Mouse (Mus musculus) heart, embryonic 16.5 days (tissue): ENCODE measurements at regions not wholly inside any gene's neighbourhood (a gene's known extent, or its start where the extent isn't known, plus 50 kb on each side); places are given as distances from the start of the nearest gene placed in this dataset.

Source experiments
- ATAC-seq: fragments of 200-750 bp; cut with Nextera tagmentation; replicated peaks from 2 replicates; pipeline ENCODE4 v1.8.0; 2017; ENCODE audit warnings: moderate number of reproducible peaks; ENCODE audit not compliant: insufficient read depth, low FRiP score; ENCODE audit errors: extremely low read depth
- H3K27ac ChIP-seq: fragments of 300-500 bp; sonication (generic); 2 replicates; pipeline ENCODE4 v1.5.1; 2014; ENCODE audit warnings: mild to moderate bottlenecking, low read length, control low read depth, moderate library complexity
- H3K27me3 ChIP-seq: fragments of 300-500 bp; sonication (generic); 2 replicates; pipeline ENCODE4 v1.6.1; 2014; ENCODE audit warnings: low read length, mixed read lengths; ENCODE audit not compliant: control insufficient read depth, insufficient read depth
- H3K36me3 ChIP-seq: fragments of 300-500 bp; sonication (generic); 2 replicates; pipeline ENCODE4 v1.6.1; 2014; ENCODE audit not compliant: control insufficient read depth, insufficient read depth
- H3K4me1 ChIP-seq: fragments of 300-500 bp; sonication (generic); 2 replicates; pipeline ENCODE4 v1.6.1; 2014; ENCODE audit warnings: low read length, mixed read lengths; ENCODE audit not compliant: control insufficient read depth, insufficient read depth
- H3K4me2 ChIP-seq: fragments of 300-500 bp; sonication (generic); 2 replicates; pipeline ENCODE4 v1.6.1; 2014; ENCODE audit warnings: low read depth, mild to moderate bottlenecking, control low read depth, low read length
- H3K4me3 ChIP-seq: fragments of 300-500 bp; sonication (generic); 2 replicates; pipeline ENCODE4 v1.5.1; 2014; ENCODE audit warnings: mild to moderate bottlenecking, control low read depth, low read length
- H3K9ac ChIP-seq: fragments of 300-500 bp; sonication (generic); 2 replicates; pipeline ENCODE4 v1.6.1; 2014; ENCODE audit warnings: low read length, control low read depth
- H3K9me3 ChIP-seq: fragments of 300-500 bp; sonication (generic); replicated peaks from 2 replicates; pipeline ENCODE4 v1.6.1; 2016; ENCODE audit warnings: low read length; ENCODE audit not compliant: control insufficient read depth
- WGBS: fragments of 180-500 bp; shearing (Covaris S2); extraction: QIAGEN DNeasy Blood & Tissue Kit; methylation state at CpG from one replicate; pipeline ENCODE4 v1.1.7; 2014; 5-methylcytosine and 5-hydroxymethylcytosine counted together

DNA sequence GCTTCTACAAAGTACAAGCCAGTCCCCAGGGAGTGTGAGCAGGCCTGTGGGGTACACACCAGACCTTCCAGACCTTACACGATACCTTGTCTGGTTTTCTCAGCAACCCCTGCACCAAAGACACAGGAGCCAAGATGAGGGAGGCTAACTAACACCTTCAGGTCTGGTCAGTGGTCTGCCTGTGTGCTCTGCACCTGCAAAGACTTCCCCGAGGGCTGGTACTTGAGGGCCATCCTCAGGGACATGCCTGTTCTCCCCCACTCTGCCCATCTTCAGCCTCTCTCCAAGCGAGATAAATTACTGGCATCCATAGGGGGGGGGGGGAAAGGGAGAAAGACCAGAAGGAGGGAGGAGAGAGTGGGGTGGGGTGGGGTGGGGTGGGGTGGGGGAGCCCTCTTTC is 145.8 kb upstream of the Syt13 start:
- Histone ChIP-seq H3K4me1 (no peaks in the 10 kb centered on the region), H3K9me3 (no peaks in the 10 kb centered on the region; the same call in 1 of the 2 replicates), H3K27me3 (0 out of 2 replicates have a peak, but pooled peaks cover 5% of the 10 kb centered on the region), H3K9ac (no peak overlapping the region), H3K27ac (no peak overlapping the region), H3K4me3 (no peak overlapping the region), H3K4me2 (no peak overlapping the region), H3K36me3 (no peaks in the 10 kb centered on the region)
- 62% methylated on average over 3 of the region's 3 CpGs for WGBS
- no peak for ATAC-seq

DNA sequence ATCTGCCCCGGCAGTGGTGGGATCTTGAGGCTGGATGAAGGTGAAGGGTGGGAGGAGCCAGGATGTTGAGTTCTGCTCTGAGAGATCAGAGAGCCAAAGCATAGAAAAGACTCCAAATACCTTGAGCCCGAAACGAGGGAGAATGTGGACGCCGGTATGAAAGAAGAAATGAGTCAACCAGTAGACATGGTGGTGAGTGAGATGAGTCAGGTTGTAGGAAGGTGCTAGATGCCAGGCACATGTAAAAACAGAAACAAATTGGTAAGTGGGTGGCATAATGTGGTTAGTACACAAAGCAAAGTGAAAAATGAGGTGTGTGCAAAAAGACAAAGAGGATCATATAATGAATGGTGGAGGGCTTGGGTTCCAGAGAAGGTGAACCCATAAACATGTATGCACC is 144.8 kb upstream of the Syt13 start:
- 0 out of 2 replicates have a peak, but pooled peaks cover 5% of the 10 kb centered on the region for H3K27me3 ChIP-seq
- ATAC-seq = no peak
- no peak overlapping the region for H3K4me3 ChIP-seq
- no peaks in the 10 kb centered on the region for H3K36me3 ChIP-seq
- no peak overlapping the region for H3K9ac ChIP-seq
- 77% methylated on average over 5 of the region's 5 CpGs for WGBS
- H3K4me1 ChIP-seq = no peaks in the 10 kb centered on the region
- no peak overlapping the region for H3K4me2 ChIP-seq
- H3K9me3 ChIP-seq = no peaks in the 10 kb centered on the region; the same call in 1 of the 2 replicates
- no peak overlapping the region for H3K27ac ChIP-seq

DNA sequence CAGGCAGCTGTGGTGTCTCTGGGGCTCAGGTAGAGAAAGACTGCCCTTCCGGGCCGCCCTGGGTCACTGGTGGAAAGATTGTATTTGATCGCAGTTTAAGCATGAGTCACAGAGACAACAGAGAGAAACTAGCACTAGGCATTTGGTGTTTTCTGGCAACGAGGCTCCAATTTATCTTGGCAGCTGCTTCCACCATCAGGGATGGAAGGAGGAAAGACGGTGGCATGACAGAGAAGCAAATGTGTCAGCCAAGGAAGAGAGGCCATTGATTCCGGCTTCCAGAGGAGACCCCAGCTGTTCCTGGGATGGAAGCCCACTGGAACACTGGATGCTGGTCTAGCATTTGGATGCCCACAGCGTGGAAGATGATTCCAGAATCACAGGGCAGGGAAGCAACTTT is 142.3 kb upstream of the Syt13 start:
- no peak overlapping the region for H3K4me2 ChIP-seq
- H3K4me1 ChIP-seq = no peaks in the 10 kb centered on the region
- 58% methylated on average over 7 of the region's 7 CpGs for WGBS

DNA sequence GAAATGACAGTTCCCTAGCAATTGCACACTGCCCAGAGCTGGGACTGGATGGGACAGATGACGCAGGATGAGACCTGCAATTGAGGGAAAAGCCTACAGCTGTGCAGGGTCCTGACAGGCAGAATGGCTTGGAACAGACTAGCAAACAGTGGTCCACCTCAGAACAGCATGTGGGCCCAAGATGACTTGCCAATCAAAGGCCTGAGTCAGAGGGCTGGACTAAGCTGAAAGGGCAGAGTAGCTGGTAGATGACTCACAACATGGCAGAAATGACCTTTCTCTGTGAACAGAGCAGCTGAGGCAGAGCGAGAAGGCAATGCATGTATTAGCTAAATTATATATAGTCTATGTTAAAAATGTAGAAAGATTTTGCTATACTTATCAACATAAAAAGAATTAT is 138.4 kb upstream of the Syt13 start:
- no peaks in the 10 kb centered on the region for H3K27me3 ChIP-seq
- no peak overlapping the region for H3K4me3 ChIP-seq
- ATAC-seq = no peak
- no peaks in the 10 kb centered on the region for H3K4me1 ChIP-seq
- no peak overlapping the region for H3K4me2 ChIP-seq
- no peaks in the 10 kb centered on the region for H3K9me3 ChIP-seq
- 86% methylated on average over 2 of the region's 2 CpGs for WGBS
- H3K27ac ChIP-seq = no peak overlapping the region
- no peak overlapping the region for H3K9ac ChIP-seq
- no peaks in the 10 kb centered on the region for H3K36me3 ChIP-seq

More for the DNA sequence above, 142.3 kb upstream of the Syt13 start:
- H3K36me3 ChIP-seq = no peaks in the 10 kb centered on the region
- H3K9me3 ChIP-seq = no peaks in the 10 kb centered on the region; the same call in 1 of the 2 replicates
- H3K9ac ChIP-seq = no peak overlapping the region
- H3K27me3 ChIP-seq = 0 out of 2 replicates have a peak, but pooled peaks cover 2% of the 10 kb centered on the region
- no peak for ATAC-seq
- no peak overlapping the region for H3K4me3 ChIP-seq
- H3K27ac ChIP-seq = no peak overlapping the region

DNA sequence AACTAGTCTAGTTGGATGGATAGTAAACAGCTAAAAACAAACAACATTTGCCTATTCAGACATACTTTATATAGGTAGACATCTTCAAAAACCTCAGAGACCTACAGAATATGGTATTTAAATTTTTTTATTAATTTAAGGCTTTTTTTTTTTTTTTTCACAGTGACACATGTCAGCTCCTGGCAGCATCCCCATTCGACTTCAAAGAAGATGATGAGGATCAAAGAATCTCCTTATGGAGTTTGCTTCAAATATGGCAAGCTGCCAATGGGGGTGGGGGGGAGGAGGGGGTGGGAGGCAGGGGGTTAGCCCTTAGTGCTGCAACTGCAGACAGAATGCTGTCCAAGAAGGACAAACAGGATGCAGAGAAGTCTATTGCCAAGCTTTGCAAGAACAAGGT is 135.8 kb upstream of the Syt13 start:
- Histone ChIP-seq H3K4me2 (no peak overlapping the region), H3K9ac (no peak overlapping the region), H3K36me3 (no peaks in the 10 kb centered on the region), H3K9me3 (no peaks in the 10 kb centered on the region), H3K27me3 (no peaks in the 10 kb centered on the region), H3K4me1 (no peaks in the 10 kb centered on the region), H3K27ac (no peak overlapping the region), H3K4me3 (no peak overlapping the region)
- 29% methylated on average over 1 of the region's 1 CpGs for whole genome bisulfite sequencing
- no peak for ATAC-seq

DNA sequence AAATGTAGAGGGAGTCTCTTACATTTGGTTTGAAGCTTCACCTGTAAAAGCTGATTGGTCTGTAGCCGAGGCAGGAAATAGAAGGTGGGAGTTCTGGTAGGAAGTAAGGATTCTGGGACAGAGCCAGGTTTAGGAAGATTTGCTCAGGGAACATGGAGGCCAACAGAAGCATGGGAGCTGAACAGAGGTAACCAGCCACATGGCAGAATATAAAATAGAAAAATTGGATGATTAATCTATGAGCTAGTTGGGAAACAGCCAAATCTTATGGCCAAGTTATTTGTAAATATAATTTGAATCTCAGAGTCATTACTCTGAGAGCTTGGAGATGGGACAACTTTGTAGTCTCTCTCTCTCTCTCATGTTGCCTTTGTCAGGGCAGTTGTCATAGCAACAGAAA is 134.9 kb upstream of the Syt13 start:
- H3K27me3 ChIP-seq = no peaks in the 10 kb centered on the region
- no peaks in the 10 kb centered on the region for H3K9me3 ChIP-seq
- ATAC-seq = no peak
- no peak overlapping the region for H3K4me3 ChIP-seq
- no peaks in the 10 kb centered on the region for H3K36me3 ChIP-seq
- 79% methylated on average over 1 of the region's 1 CpGs for WGBS
- H3K4me2 ChIP-seq = no peak overlapping the region
- H3K27ac ChIP-seq = no peak overlapping the region
- no peak overlapping the region for H3K9ac ChIP-seq
- H3K4me1 ChIP-seq = no peaks in the 10 kb centered on the region

DNA sequence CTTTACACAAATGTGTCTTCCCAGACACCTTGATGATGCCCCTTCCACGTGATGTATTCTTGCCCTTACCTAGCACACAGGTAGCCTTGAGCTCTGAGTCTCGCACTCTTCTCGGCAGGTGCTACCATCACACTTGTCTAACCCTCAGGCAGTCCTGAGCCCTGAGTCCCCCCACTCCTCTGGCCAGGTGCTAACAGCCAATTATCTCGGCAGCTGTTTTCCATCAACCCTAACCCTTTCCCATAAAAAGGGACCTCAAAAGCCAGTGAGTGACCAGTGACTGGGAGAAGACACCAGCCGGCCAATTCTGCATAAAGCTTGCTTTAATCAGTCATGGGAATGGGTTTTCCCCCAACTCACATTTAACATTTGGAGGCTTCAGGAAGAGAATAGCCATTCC is 133.4 kb upstream of the Syt13 start:
- Histone ChIP-seq H3K4me2 (no peak overlapping the region), H3K9me3 (no peaks in the 10 kb centered on the region), H3K9ac (no peak overlapping the region), H3K4me1 (no peaks in the 10 kb centered on the region), H3K4me3 (no peak overlapping the region), H3K27ac (no peak overlapping the region), H3K36me3 (no peaks in the 10 kb centered on the region), H3K27me3 (no peaks in the 10 kb centered on the region)
- 55% methylated on average over 5 of the region's 5 CpGs for WGBS
- ATAC-seq = no peak

DNA sequence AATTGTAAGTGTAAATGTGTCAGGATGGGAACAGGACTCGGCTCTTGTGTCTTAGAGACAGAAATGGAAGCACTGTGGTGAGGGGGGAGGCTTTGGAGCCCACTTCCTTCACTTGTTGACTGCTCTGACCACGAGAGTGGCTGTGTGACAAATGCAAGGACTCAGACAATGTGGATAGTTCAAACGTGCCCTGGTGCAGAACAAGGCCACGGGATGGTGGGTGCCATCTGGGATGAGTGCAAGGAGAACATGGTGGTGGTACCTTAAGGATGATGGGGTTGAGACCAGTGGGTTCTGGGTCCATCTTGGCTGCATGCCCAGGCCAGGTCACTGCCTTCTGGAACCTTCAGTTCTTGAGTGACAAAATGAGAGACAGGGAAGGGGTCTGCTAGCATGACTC is 132.3 kb upstream of the Syt13 start:
- Histone ChIP-seq H3K9ac (no peak overlapping the region), H3K36me3 (no peaks in the 10 kb centered on the region), H3K27ac (no peak overlapping the region), H3K4me1 (no peaks in the 10 kb centered on the region), H3K4me3 (no peak overlapping the region), H3K27me3 (no peaks in the 10 kb centered on the region), H3K9me3 (no peaks in the 10 kb centered on the region), H3K4me2 (no peak overlapping the region)
- ATAC-seq = no peak
- WGBS = 62% methylated on average over 4 of the region's 4 CpGs

DNA sequence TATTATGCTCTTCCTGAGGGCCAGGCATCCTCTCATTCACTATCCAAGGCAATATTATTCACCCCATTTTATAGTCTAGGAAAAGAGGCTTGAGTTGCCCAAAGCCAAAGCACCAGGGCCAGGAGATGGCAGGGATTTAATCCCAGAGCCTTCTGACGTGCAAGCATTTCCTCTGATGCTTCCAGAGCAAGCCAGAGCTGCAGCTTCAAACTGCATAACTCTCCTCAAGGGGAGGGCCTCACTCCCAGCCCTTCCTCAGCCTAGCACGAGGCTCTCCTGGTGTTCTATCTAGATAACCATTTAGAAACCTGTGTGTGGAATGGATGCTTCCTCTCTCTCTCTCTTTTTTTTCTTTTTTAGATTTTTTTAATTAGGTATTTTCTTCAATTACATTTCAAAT is 130.0 kb upstream of the Syt13 start:
- no peak for ATAC-seq
- Histone ChIP-seq H3K4me1 (no peaks in the 10 kb centered on the region), H3K4me3 (no peak overlapping the region), H3K4me2 (no peak overlapping the region), H3K9ac (no peak overlapping the region), H3K9me3 (no peaks in the 10 kb centered on the region), H3K36me3 (no peaks in the 10 kb centered on the region), H3K27me3 (no peaks in the 10 kb centered on the region), H3K27ac (no peak overlapping the region)
- WGBS = 34% methylated on average over 2 of the region's 2 CpGs

DNA sequence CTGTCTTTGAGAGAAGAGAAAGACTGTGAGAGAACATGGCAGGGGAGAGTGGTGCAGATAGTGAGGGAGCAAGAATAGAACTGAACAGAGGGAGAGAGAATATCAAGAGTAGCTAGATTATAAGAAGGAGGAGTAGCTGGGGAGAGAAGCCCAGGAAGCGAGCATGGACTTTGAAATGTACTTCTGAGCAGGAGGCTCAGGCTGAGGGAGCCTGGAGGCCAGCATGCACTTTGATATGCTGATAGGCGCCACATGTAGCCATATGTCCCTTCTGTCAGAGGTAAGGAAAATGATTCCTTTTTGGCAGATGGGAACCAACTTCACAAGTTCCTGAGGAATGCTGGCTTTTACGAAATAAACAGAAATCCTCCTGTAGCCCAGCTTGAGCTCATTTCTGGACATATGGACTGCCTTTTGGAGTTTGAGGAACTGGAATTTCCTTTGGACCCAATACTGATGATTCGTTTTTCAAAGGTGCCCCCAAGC is 126.9 kb upstream of the Syt13 start:
- Histone ChIP-seq H3K4me1 (no peaks in the 10 kb centered on the region), H3K27me3 (no peaks in the 10 kb centered on the region), H3K4me3 (no peak overlapping the region), H3K9ac (no peak overlapping the region), H3K36me3 (no peaks in the 10 kb centered on the region), H3K9me3 (no peaks in the 10 kb centered on the region), H3K4me2 (no peak overlapping the region), H3K27ac (no peak overlapping the region)
- ATAC-seq = no peak
- WGBS = 48% methylated on average over 4 of the region's 4 CpGs
